Mouse (Mus musculus) liver, postnatal 0 days (tissue): ENCODE measurements around the gene Olfr139. TPM values are rescaled to one million over a fixed set of nuclear protein-coding genes. Genes with fewer than 3 reads are reported as not detected.

ENCODE experiments used
- ATAC-seq: fragments of 200-750 bp; cut with Nextera tagmentation; 2 replicates; pipeline ENCODE4 v1.8.0; 2017; ENCODE audit warnings: mild to moderate bottlenecking, moderate library complexity
- DNase-seq: peaks from one replicate; pipeline ENCODE4 v3.0.0-alpha.2; 2016
- H3K27ac ChIP-seq: fragments of 300-500 bp; sonication (generic); 2 replicates; pipeline ENCODE4 v1.5.1; 2014; ENCODE audit warnings: antibody characterized with exemption, moderate library complexity, mild to moderate bottlenecking, low read depth
- H3K27me3 ChIP-seq: fragments of 300-500 bp; sonication (generic); 2 replicates; pipeline ENCODE4 v1.6.1; 2014; ENCODE audit warnings: low read length, control low read depth, mixed read lengths; ENCODE audit not compliant: insufficient read depth
- H3K36me3 ChIP-seq: fragments of 300-500 bp; sonication (generic); replicated peaks from 2 replicates; pipeline ENCODE4 v1.6.1; 2014; ENCODE audit warnings: mild to moderate bottlenecking, control low read depth, low read length, moderate library complexity, mixed read lengths; ENCODE audit not compliant: insufficient read depth
- H3K4me1 ChIP-seq: fragments of 300-500 bp; sonication (generic); 2 replicates; pipeline ENCODE4 v1.6.1; 2014; ENCODE audit warnings: antibody characterized with exemption, mild to moderate bottlenecking, control low read depth; ENCODE audit not compliant: insufficient read depth
- H3K4me2 ChIP-seq: fragments of 300-500 bp; sonication (generic); 2 replicates; pipeline ENCODE4 v1.6.1; 2014; ENCODE audit warnings: low read depth, mild to moderate bottlenecking, low read length, moderate library complexity, mixed read lengths
- H3K4me3 ChIP-seq: fragments of 300-500 bp; sonication (generic); 2 replicates; pipeline ENCODE4 v1.5.1; 2014; ENCODE audit warnings: low read depth, low read length
- H3K9ac ChIP-seq: fragments of 300-500 bp; sonication (generic); replicated peaks from 2 replicates; pipeline ENCODE4 v1.6.1; 2014; ENCODE audit warnings: mild to moderate bottlenecking, moderate library complexity
- H3K9me3 ChIP-seq: fragments of 300-500 bp; sonication (generic); 2 replicates; pipeline ENCODE4 v1.6.1; 2016; ENCODE audit warnings: mild to moderate bottlenecking, control low read depth, low read length, mixed read lengths
- CTCF ChIP-seq: sonication (generic); IDR thresholded peaks from 2 replicates; pipeline ENCODE4 v1.5.1; 2016; ENCODE audit warnings: antibody characterized with exemption, low read depth
- EP300 ChIP-seq: IDR thresholded peaks from 2 replicates; pipeline ENCODE4 v1.6.1; 2016; ENCODE audit warnings: antibody characterized with exemption, low read depth, mild to moderate bottlenecking
- WGBS: fragments of 180-500 bp; shearing (Covaris S2); extraction: QIAGEN DNeasy Blood & Tissue Kit; methylation state at CpG from one replicate; pipeline ENCODE4 v1.1.7; 2014; ENCODE audit not compliant: insufficient replicate concordance; 5-methylcytosine and 5-hydroxymethylcytosine counted together
- polyA plus RNA-seq: library from polyadenylated mRNA; unstranded; fragments of >200 nt; fragmentation: Nextera tagmentation; extraction: Ambion mirVana; gene quantifications from 2 replicates; pipeline ENCODE4 v1.2.1, GENCODE M21; 2015

Gene Olfr139
- not detected in 2 replicates for polyA plus RNA-seq

- Histone ChIP-seq H3K4me2 (no peak within 1 kb of the TSS), H3K9me3 (0 out of 2 replicates have a peak, but pooled peaks cover 3% of the 10 kb centered on the region), H3K27me3 (no peaks in the 10 kb centered on the region), H3K4me3 (no peak within 1 kb of the TSS), H3K36me3 (no peaks in the 10 kb centered on the region), H3K4me1 (no peaks in the 10 kb centered on the region), H3K27ac (no peak within 1 kb of the TSS), H3K9ac (no peak within 1 kb of the TSS)
- 75% methylated on average over 2 of the region's 2 CpGs for WGBS
- TF ChIP-seq EP300 (no peak), CTCF (no peak)
- ATAC-seq: no peak
- no peak for DNase-seq
These were observed at the start of gene Olfr139, which contains the start of gene Olfr399 for GRCm38 (mm10) chr11:74056451-74056850. Olfr139 (minus strand) TSS chr11:74056551. Olfr399 (minus strand) TSS chr11:74056615.

- no peak overlapping the region for H3K4me2 ChIP-seq
- WGBS: 26% methylated on average over 5 of the region's 5 CpGs
These were observed 48.7 kb upstream of the Olfr139 start for GRCm38 (mm10) chr11:74105066-74105465.

GRCm38 (mm10) chr11:74101507-74101906 lies 45.2 kb upstream of the Olfr139 start:
- WGBS: 36% methylated on average over 2 of the region's 2 CpGs
- H3K9ac ChIP-seq: no peak overlapping the region
- ATAC-seq (no peak), DNase-seq (no peak)
- no peaks in the 10 kb centered on the region; the same call in 1 of the 2 replicates for H3K9me3 ChIP-seq
- no peaks in the 10 kb centered on the region for H3K27me3 ChIP-seq
- H3K27ac ChIP-seq: no peak overlapping the region
- no peaks in the 10 kb centered on the region for H3K4me1 ChIP-seq
- H3K4me2 ChIP-seq: no peak overlapping the region
- no peak for TF ChIP-seq EP300
- no peak for TF ChIP-seq CTCF
- H3K36me3 ChIP-seq: no peaks in the 10 kb centered on the region
- H3K4me3 ChIP-seq: no peak overlapping the region

More at GRCm38 (mm10) chr11:74105066-74105465, 48.7 kb upstream of the Olfr139 start:
- DNase-seq: no peak
- H3K4me1 ChIP-seq: no peaks in the 10 kb centered on the region
- TF ChIP-seq CTCF: no peak
- TF ChIP-seq EP300: no peak
- H3K27me3 ChIP-seq: no peaks in the 10 kb centered on the region
- no peak overlapping the region for H3K4me3 ChIP-seq
- H3K36me3 ChIP-seq: no peaks in the 10 kb centered on the region
- H3K9me3 ChIP-seq: peaks cover 3% of the 10 kb centered on the region; the same call in 1 of the 2 replicates
- no peak overlapping the region for H3K9ac ChIP-seq
- no peak for ATAC-seq
- no peak overlapping the region for H3K27ac ChIP-seq

- Histone ChIP-seq H3K9me3 (no peaks in the 10 kb centered on the region; the same call in 1 of the 2 replicates), H3K36me3 (no peaks in the 10 kb centered on the region), H3K4me1 (no peaks in the 10 kb centered on the region), H3K27me3 (no peaks in the 10 kb centered on the region), H3K9ac (no peak overlapping the region), H3K27ac (no peak overlapping the region), H3K4me2 (no peak overlapping the region), H3K4me3 (no peak overlapping the region)
- no peak for DNase-seq
- no peak for ATAC-seq
- TF ChIP-seq EP300 (no peak), CTCF (no peak)
- WGBS: 57% methylated on average over 2 of the region's 2 CpGs
These were observed 44.4 kb upstream of the Olfr139 start for GRCm38 (mm10) chr11:74100724-74101123.

GRCm38 (mm10) chr11:74069655-74070054 lies 13.3 kb upstream of the Olfr139 start, which contains the start of gene Zfp616:
Zfp616 (plus strand) TSS chr11:74069955.
- ATAC-seq: no peak
- H3K36me3 ChIP-seq: no peaks in the 10 kb centered on the region
- DNase-seq: no peak
- WGBS: 78% methylated on average over 1 of the region's 1 CpGs
- no peaks in the 10 kb centered on the region for H3K27me3 ChIP-seq
- no peak for TF ChIP-seq CTCF
- TF ChIP-seq EP300: no peak
- no peak within 1 kb of the TSS for H3K4me3 ChIP-seq
- H3K9ac ChIP-seq: no peak within 1 kb of the TSS
- no peaks in the 10 kb centered on the region for H3K4me1 ChIP-seq
- no peak within 1 kb of the TSS for H3K27ac ChIP-seq
- H3K4me2 ChIP-seq: no peak within 1 kb of the TSS
- H3K9me3 ChIP-seq: no peaks in the 10 kb centered on the region

- Histone ChIP-seq H3K4me3 (no peak overlapping the region), H3K9me3 (0 out of 2 replicates have a peak, but pooled peaks cover 3% of the 10 kb centered on the region), H3K9ac (no peak overlapping the region), H3K4me2 (no peak overlapping the region), H3K27ac (no peak overlapping the region), H3K36me3 (no peaks in the 10 kb centered on the region), H3K4me1 (no peaks in the 10 kb centered on the region), H3K27me3 (no peaks in the 10 kb centered on the region)
- ATAC-seq: no peak
- WGBS: 56% methylated on average over 3 of the region's 3 CpGs
- no peak for DNase-seq
- no peak for TF ChIP-seq EP300
- TF ChIP-seq CTCF: no peak
These were observed 5.0 kb downstream of the Olfr139 start for GRCm38 (mm10) chr11:74051347-74051746.

Other genes starting within 250 kb of the Olfr139 start
- not detected in 2 replicates for gene Olfr392, start 239.5 kb downstream of the Olfr139 start, polyA plus RNA-seq
- not detected in 2 replicates for gene Olfr393, start 205.1 kb downstream of the Olfr139 start, polyA plus RNA-seq
- gene Olfr394, start 165.8 kb downstream of the Olfr139 start, polyA plus RNA-seq: not detected in 2 replicates
- gene Olfr395, start 147.3 kb downstream of the Olfr139 start, polyA plus RNA-seq: not detected in 2 replicates
- gene Olfr23, start 119.9 kb downstream of the Olfr139 start, polyA plus RNA-seq: not detected in 2 replicates
- gene Olfr397, start 95.7 kb downstream of the Olfr139 start, polyA plus RNA-seq: not detected in 2 replicates
- not detected in 2 replicates for gene Olfr398, start 66.1 kb downstream of the Olfr139 start, polyA plus RNA-seq
- gene Olfr399, start 64 bp upstream of the Olfr139 start, polyA plus RNA-seq: not detected in 2 replicates
- gene Zfp616, start 13.4 kb upstream of the Olfr139 start, polyA plus RNA-seq: not detected in 2 replicates
- not detected in 2 replicates for gene Olfr401, start 57.2 kb upstream of the Olfr139 start, polyA plus RNA-seq
- not detected in 2 replicates for gene Olfr402, start 97.0 kb upstream of the Olfr139 start, polyA plus RNA-seq
- not detected in 2 replicates for gene Olfr403, start 129.7 kb upstream of the Olfr139 start, polyA plus RNA-seq
- not detected in 2 replicates for gene Olfr43, start 154.8 kb upstream of the Olfr139 start, polyA plus RNA-seq
- gene Olfr406, start 203.3 kb upstream of the Olfr139 start, polyA plus RNA-seq: not detected in 2 replicates
- not detected in 2 replicates for gene Olfr59, start 227.2 kb upstream of the Olfr139 start, polyA plus RNA-seq